Mouse (Mus musculus): Measurements from ENCODE around the gene Rundc3a. TPM values are rescaled to one million over a fixed set of nuclear protein-coding genes. Genes with fewer than 3 reads are reported as not detected.

The Rundc3a gene
- polyA plus RNA-seq, 1 experiment from 2014 or later: 12.1 TPM

DNA sequence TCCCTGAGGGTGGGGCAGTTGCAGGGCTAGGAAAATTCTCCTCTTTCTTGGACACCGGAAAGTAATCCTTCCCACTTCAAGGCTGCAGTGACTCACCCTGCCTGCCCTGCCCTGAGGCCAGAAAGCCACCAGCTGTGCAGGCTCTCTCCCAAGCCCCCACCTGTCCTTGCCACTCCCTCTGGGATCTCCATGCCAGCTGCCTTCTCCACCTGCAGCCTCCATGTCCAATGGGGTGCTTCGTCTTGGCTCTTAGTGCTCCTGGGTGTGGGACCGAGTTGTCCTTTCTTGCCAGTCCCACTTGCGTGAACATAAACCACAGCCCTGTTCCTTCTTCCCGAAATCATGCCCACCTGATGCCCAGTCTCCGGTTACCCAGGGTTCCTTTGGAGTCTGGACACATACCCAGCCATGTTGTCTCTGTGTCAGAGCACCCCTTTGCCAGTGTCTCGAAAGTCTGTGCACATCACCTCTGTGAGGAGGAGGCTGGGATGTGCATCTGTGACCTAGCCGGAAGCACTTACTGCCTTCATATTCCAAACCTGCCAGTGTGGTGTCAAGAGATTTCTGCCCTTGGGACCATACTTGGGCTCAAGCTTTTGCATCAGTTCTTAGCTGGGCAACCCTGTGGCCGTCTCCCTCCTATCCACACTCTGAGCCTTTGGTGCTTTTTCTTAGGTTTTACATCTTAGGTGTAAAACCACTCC is 1.4 kb downstream of the Rundc3a start:
- ATAC-seq: peak; percentile 37
- in situ Hi-C loops (cut with MboI; ENCODE audit: low pct_unique_long_range_greater_than_20kb): no loop called here
- H3K27me3 ChIP-seq: peaks cover 14% of the 10 kb centered on the region
- ChIA-PET POLR2A (interaction anchor here (0.9 to 1.9 kb wide), 2 partner anchors 11 to 75 kb away, joined by 3 to 4 read pairs; partner anchors contain the start of gene Ubtf), CTCF (no interaction called here)
- no peak for TF ChIP-seq CTCF (IDR thresholded peaks at IDR 0.05)
- DNase-seq (ENCODE audit: low read depth, low spot score): no peak

DNA sequence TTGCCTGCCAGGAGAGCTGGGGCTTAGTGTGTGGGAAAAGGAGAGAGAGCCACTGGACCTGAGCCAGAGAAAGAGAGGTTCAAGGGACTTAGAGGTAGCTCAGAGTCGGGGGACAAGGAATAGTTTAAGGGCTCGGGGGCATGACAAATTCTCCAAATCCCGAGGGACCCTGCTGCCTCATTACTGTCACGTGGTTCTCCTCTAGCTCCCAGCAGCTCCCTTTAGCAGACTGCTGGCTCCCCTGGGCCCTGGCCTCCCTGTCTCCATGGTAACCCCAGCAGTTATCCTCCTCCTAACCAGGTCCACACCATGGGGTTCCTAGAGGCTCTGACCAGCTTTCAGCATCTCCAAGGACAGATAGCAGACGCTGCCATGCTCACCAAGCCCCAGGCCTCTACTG is 2.0 kb downstream of the Rundc3a start:
- POLR2A ChIA-PET: interaction anchor here (0.9 to 1.9 kb wide), 2 partner anchors 11 to 76 kb away, joined by 3 to 4 read pairs; partner anchors contain the start of gene Ubtf
- no peak for DNase-seq (ENCODE audit: low read depth, low spot score)
- ATAC-seq: no peak
- no peak for TF ChIP-seq CTCF (IDR thresholded peaks at IDR 0.05)
- CTCF ChIA-PET: no interaction called here
- in situ Hi-C loops (cut with MboI; ENCODE audit: low pct_unique_long_range_greater_than_20kb): no loop called here
- H3K27me3 ChIP-seq: peaks cover 11% of the 10 kb centered on the region

DNA sequence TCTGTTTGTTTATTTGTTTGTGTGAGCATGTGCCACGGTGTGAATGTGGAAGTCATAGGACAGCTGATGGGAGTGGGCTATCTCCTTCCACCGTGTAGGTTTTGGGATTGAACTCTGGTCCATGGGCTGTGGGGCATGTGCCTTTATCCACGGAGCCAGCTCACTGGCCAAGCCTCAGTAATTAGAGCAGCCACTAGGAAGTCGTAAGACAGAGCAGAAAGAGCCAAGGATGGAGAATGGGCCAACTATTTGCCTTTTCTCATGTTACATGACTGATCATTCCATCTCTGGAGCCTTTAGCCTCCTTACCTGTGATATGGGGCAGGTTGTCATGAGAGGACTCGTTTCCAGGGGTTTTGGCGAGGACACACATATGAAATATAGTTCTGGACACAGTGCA is 3.1 kb downstream of the Rundc3a start:
- no peak for ATAC-seq
- no peak for DNase-seq (ENCODE audit: low read depth, low spot score)
- no peak for TF ChIP-seq CTCF (IDR thresholded peaks at IDR 0.05)
- ChIA-PET CTCF (interaction anchor here (1.3 kb wide), 1 partner anchor 81 kb away, joined by 3 read pairs; no protein-coding TSS in a partner anchor), POLR2A (no interaction called here)
- peaks cover 4% of the 10 kb centered on the region for H3K27me3 ChIP-seq
- in situ Hi-C loops (cut with MboI; ENCODE audit: low pct_unique_long_range_greater_than_20kb): no loop called here

GRCm38 (mm10) chr11:102396671-102397141 is 3.5 kb downstream of the Rundc3a start:
- POLR2A ChIA-PET: no interaction called here
- DNase-seq (ENCODE audit: low read depth, low spot score) (no peak), ATAC-seq (no peak)
- TF ChIP-seq CTCF (IDR thresholded peaks at IDR 0.05): no peak
- in situ Hi-C loops (cut with MboI; ENCODE audit: low pct_unique_long_range_greater_than_20kb): no loop called here
- peaks cover under 1% of the 10 kb centered on the region for H3K27me3 ChIP-seq
- CTCF ChIA-PET: interaction anchor here (1.3 kb wide), 1 partner anchor 81 kb away, joined by 3 read pairs; no protein-coding TSS in a partner anchor

DNA sequence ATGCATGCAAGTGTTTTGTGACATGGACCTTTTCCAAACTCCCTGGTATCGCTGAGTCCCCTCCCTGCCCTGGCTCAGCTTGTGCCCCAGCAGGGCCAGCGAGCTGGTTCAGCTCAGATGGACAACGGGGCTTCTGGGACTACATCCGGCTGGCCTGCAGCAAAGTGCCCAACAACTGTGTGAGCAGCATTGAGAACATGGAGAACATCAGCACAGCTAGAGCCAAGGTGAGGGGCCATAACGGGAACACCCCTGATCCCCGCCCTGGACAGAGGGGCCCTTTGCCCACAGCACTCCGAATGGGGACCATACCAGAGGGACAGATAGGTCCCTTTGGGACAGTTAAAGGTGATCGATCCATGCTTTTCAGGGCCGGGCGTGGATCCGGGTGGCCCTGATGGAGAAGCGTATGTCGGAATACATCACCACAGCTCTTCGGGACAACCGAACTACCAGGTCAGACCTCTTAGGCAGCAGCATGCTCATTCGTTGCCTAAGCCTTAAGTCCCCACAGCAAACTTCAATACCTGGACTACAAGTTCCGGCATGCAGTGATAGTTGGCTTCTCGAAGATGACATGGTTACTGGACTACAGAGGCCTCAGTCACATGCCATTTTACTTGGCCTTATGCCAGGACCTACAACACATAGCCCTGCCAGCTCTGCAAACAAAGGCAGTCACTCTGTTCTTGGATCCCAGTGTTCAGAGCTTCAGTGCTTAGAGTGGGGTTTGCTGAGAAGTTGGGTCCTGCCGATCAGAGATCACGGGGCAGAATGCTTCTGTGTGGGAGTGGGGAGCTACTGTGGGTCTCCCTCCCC is 5.0 kb downstream of the Rundc3a start:
- POLR2A ChIA-PET: interaction anchor here (0.5 kb wide), 1 partner anchor 14 kb away, joined by 3 read pairs; no protein-coding TSS in a partner anchor
- DNase-seq (ENCODE audit: low read depth, low spot score) (no peak), ATAC-seq (no peak)
- in situ Hi-C loops (cut with MboI; ENCODE audit: low pct_unique_long_range_greater_than_20kb): no loop called here
- CTCF ChIA-PET: interaction anchor here (0.7 kb wide), 1 partner anchor 89 kb away, joined by 3 read pairs; no protein-coding TSS in a partner anchor
- H3K27me3 ChIP-seq: no peaks in the 10 kb centered on the region
- no peak for TF ChIP-seq CTCF (IDR thresholded peaks at IDR 0.05)

GRCm38 (mm10) chr11:102399107-102399506 is 5.9 kb downstream of the Rundc3a start:
- ChIA-PET CTCF (interaction anchor here (0.7 kb wide), 1 partner anchor 90 kb away, joined by 3 read pairs; no protein-coding TSS in a partner anchor), POLR2A (interaction anchor here (0.6 kb wide), 1 partner anchor 11 kb away, joined by 3 read pairs; no protein-coding TSS in a partner anchor)
- no peak for TF ChIP-seq CTCF (IDR thresholded peaks at IDR 0.05)
- in situ Hi-C loops (cut with MboI; ENCODE audit: low pct_unique_long_range_greater_than_20kb): no loop called here
- DNase-seq (ENCODE audit: low read depth, low spot score) (no peak), ATAC-seq (no peak)
- no peaks in the 10 kb centered on the region for H3K27me3 ChIP-seq

DNA sequence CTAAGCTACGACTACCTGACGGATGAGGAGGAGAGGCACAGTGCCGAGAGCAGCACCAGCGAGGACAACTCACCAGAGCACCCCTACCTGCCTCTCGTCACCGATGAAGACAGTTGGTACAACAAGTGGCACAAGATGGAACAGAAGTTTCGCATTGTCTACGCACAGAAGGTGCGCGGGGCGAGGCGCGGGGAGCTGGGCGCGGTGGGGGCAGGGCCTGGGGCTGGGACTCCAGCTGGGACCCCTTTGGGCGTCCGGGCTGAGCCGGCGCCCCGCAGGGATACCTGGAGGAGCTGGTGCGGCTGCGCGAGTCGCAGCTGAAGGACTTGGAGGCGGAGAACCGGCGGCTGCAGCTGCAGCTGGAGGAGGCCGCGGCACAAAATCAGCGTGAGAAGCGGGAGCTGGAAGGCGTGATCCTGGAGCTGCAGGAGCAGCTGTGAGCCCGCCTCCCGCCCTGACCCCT is 6.4 kb downstream of the Rundc3a start:
- TF ChIP-seq CTCF (IDR thresholded peaks at IDR 0.05): no peak
- ATAC-seq (peak; percentile 17), DNase-seq (ENCODE audit: low read depth, low spot score) (no peak)
- no peaks in the 10 kb centered on the region for H3K27me3 ChIP-seq
- in situ Hi-C loops (cut with MboI; ENCODE audit: low pct_unique_long_range_greater_than_20kb): no loop called here
- POLR2A ChIA-PET: interaction anchor here (0.6 kb wide), 2 partner anchors 10 to 80 kb away, joined by 3 to 6 read pairs; partner anchors contain the start of gene Ubtf
- CTCF ChIA-PET: no interaction called here

DNA sequence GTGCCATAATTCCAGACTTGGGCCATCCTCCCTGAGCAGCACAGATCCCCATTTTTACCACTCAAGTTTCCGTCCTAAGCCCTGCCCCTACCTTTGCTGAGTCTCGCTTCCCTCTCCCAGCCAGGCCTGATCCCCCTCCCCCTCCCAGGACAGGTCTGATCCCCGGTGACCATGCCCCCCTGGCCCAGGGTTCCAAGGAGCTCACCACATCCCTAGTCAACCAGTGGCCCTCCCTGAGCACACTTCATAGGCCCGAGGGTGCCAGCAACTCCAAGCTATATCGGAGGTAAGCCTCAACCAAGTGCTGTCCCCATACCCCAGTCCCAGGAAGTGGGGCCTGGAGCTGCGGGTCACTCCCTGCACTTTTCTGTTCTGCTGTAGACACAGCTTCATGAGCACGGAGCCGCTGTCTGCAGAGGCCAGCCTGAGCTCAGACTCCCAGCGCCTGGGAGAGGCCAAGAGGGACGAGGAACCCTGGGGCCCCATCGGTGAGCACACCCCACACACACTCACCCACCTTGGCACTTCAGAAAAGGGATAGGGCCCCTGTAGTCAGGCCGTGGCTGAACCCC is 7.4 kb downstream of the Rundc3a start:
- DNase-seq (ENCODE audit: low read depth, low spot score) (no peak), ATAC-seq (no peak)
- CTCF ChIA-PET: interaction anchor here (0.6 to 1.1 kb wide), 2 partner anchors 31 to 66 kb away, joined by 3 to 4 read pairs; no protein-coding TSS in a partner anchor
- H3K27me3 ChIP-seq: no peaks in the 10 kb centered on the region
- POLR2A ChIA-PET: interaction anchor here (1.0 to 1.1 kb wide), 2 partner anchors 25 to 82 kb away, joined by 3 to 4 read pairs; no protein-coding TSS in a partner anchor
- no peak for TF ChIP-seq CTCF (IDR thresholded peaks at IDR 0.05)
- in situ Hi-C loops (cut with MboI; ENCODE audit: low pct_unique_long_range_greater_than_20kb): no loop called here

DNA sequence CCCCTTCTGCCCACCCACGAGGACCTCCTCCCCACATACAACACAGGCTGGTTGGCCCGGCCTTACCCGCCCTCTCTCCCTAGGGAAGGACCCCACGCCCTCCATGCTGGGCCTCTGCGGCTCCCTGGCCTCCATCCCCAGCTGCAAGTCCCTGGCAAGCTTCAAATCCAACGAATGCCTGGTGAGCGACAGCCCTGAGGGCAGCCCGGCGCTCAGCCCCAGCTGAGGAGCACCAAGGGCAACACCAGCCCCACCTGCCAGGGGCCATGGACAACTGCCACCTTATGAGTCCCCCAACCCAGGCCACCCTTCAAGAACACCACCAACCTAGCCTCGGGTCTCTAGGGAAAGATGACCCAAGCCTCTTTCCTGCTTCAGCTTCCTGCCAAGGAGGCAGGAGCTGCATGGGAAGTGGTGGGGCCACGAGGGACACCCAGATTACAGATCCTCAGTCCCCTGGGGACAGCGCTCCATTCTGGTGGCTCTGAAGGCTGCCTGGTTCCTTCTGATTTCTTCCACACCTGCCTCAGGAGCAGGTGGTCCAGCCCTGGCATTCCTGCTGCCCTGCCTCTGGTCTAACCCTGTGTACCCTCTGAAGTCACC is 8.8 kb downstream of the Rundc3a start:
- ChIA-PET CTCF (no interaction called here), POLR2A (interaction anchor here (10.8 kb wide), 1 partner anchor 83 kb away, joined by 110 read pairs; the partner anchor contains the start of gene Ubtf)

More for the DNA sequence above, 8.8 kb downstream of the Rundc3a start:
- TF ChIP-seq CTCF (IDR thresholded peaks at IDR 0.05): no peak
- ATAC-seq (no peak), DNase-seq (ENCODE audit: low read depth, low spot score) (no peak)
- no peaks in the 10 kb centered on the region for H3K27me3 ChIP-seq
- in situ Hi-C loops (cut with MboI; ENCODE audit: low pct_unique_long_range_greater_than_20kb): no loop called here
